Mouse (Mus musculus): ENCODE measurements around the gene Neurl3. TPM values are rescaled to one million over a fixed set of nuclear protein-coding genes. Genes with fewer than 3 reads are reported as not detected.
A peak's percentile ranks its signal among the peaks of the same experiment; 100 is the strongest.

Gene Neurl3
- total and polyA plus RNA-seq, 2 experiments from 2014 or later = 0.16 to 1.8 TPM

- Histone ChIP-seq H3K9me3 (ENCODE audit: low read length) (no peaks in the 10 kb centered on the region), H3K27ac (no peak overlapping the region), H3K4me1 (ENCODE audit: insufficient read depth, low read length) (no peaks in the 10 kb centered on the region), H3K27me3 (ENCODE audit: insufficient read depth, low read length) (no peaks in the 10 kb centered on the region), H3K4me2 (ENCODE audit: low read depth, low read length) (no peak overlapping the region), H3K36me3 (ENCODE audit: insufficient read depth, low read length) (no peaks in the 10 kb centered on the region), H3K4me3 (ENCODE audit: low read length) (no peak overlapping the region), H3K9ac (replicated peaks; ENCODE audit: low read length) (no peak overlapping the region)
- TF ChIP-seq CTCF (IDR thresholded peaks at IDR 0.05; ENCODE audit: low read depth) = peak; percentile 85
- peak; percentile 67; the same call in 1 of the 2 replicates for ATAC-seq
- DNase-seq (ENCODE audit: low spot score) = peak; percentile 85
- 21% methylated on average over 3 of the region's 3 CpGs for WGBS
Observed at GRCm38 (mm10) chr1:36279202-36279601, 4.7 kb upstream of the Neurl3 start.

DNA sequence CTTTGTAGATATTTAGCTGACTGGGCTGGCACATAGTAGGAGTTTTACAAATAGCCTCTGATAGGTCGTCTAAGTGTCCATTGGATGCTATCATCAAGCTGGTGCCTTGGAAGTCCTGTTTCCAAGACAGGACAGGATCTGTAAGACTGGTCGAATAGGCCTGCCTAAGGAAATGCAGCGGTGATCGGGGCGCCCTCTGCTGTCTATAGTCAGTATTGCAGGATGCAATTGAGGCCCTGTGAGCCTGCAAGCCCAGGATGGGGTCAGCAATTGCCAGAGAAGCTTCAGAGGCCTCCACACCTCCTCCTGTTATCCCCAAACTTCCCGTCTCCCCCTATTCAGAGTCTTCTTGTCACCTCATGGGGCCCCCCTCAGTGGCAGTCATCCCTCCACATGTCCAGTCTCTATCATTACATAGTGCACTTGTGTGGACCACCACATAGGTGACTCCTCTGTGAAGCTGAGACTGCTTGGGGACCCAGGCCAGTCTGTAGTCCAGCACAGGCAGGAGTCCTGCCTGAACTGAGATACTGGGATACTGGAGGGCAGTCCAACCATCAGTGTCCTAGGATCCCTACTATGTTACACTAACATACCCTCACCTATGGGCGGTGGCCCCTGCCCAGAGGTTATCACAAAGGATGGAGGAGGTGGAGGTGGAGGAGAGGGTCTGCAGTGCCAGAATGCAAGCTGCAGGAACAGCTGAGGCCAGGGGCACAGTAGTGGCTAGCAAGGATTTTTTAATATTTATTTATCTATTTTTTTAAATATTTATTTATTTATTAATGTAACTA lies 3.0 kb upstream of the Neurl3 start:
- no peak overlapping the region for H3K4me2 ChIP-seq (ENCODE audit: low read depth, low read length)
- no peak; the same call in 1 of the 2 replicates for ATAC-seq
- 19% methylated on average over 7 of the region's 7 CpGs for WGBS
- H3K4me1 ChIP-seq (ENCODE audit: insufficient read depth, low read length) = no peaks in the 10 kb centered on the region
- no peak overlapping the region for H3K27ac ChIP-seq
- no peaks in the 10 kb centered on the region for H3K27me3 ChIP-seq (ENCODE audit: insufficient read depth, low read length)
- DNase-seq (ENCODE audit: low spot score) = peak; percentile 51
- no peak overlapping the region for H3K9ac ChIP-seq (replicated peaks; ENCODE audit: low read length)
- H3K36me3 ChIP-seq (ENCODE audit: insufficient read depth, low read length) = no peaks in the 10 kb centered on the region
- TF ChIP-seq CTCF (IDR thresholded peaks at IDR 0.05; ENCODE audit: low read depth) = peak; percentile 82
- no peaks in the 10 kb centered on the region for H3K9me3 ChIP-seq (ENCODE audit: low read length)
- no peak overlapping the region for H3K4me3 ChIP-seq (ENCODE audit: low read length)

- no peaks in the 10 kb centered on the region for H3K4me1 ChIP-seq (ENCODE audit: insufficient read depth, low read length)
- DNase-seq (ENCODE audit: low spot score) (no peak), ATAC-seq (no peak)
- no peak overlapping the region for H3K4me3 ChIP-seq (ENCODE audit: low read length)
- no peak overlapping the region for H3K4me2 ChIP-seq (ENCODE audit: low read depth, low read length)
- H3K27ac ChIP-seq = no peak overlapping the region
- H3K9ac ChIP-seq (replicated peaks; ENCODE audit: low read length) = no peak overlapping the region
- TF ChIP-seq CTCF (IDR thresholded peaks at IDR 0.05; ENCODE audit: low read depth) = no peak
- H3K9me3 ChIP-seq (ENCODE audit: low read length) = no peaks in the 10 kb centered on the region
- no peaks in the 10 kb centered on the region for H3K36me3 ChIP-seq (ENCODE audit: insufficient read depth, low read length)
- 62% methylated on average over 13 of the region's 13 CpGs for WGBS
- no peaks in the 10 kb centered on the region for H3K27me3 ChIP-seq (ENCODE audit: insufficient read depth, low read length)
Observed at GRCm38 (mm10) chr1:36275635-36276389, 1.3 kb upstream of the Neurl3 start.

GRCm38 (mm10) chr1:36273288-36273687 lies 1.2 kb downstream of the Neurl3 start:
- Histone ChIP-seq H3K27me3 (ENCODE audit: insufficient read depth, low read length) (no peaks in the 10 kb centered on the region; the same call in 1 of the 2 replicates), H3K4me3 (ENCODE audit: low read length) (no peak overlapping the region), H3K4me2 (ENCODE audit: low read depth, low read length) (no peak overlapping the region), H3K4me1 (ENCODE audit: insufficient read depth, low read length) (no peaks in the 10 kb centered on the region), H3K9me3 (ENCODE audit: low read length) (no peaks in the 10 kb centered on the region), H3K36me3 (ENCODE audit: insufficient read depth, low read length) (no peaks in the 10 kb centered on the region), H3K9ac (replicated peaks; ENCODE audit: low read length) (no peak overlapping the region), H3K27ac (no peak overlapping the region)
- DNase-seq (ENCODE audit: low spot score) (no peak), ATAC-seq (no peak)
- TF ChIP-seq CTCF (IDR thresholded peaks at IDR 0.05; ENCODE audit: low read depth) = no peak
- WGBS = 40% methylated on average over 9 of the region's 9 CpGs

DNA sequence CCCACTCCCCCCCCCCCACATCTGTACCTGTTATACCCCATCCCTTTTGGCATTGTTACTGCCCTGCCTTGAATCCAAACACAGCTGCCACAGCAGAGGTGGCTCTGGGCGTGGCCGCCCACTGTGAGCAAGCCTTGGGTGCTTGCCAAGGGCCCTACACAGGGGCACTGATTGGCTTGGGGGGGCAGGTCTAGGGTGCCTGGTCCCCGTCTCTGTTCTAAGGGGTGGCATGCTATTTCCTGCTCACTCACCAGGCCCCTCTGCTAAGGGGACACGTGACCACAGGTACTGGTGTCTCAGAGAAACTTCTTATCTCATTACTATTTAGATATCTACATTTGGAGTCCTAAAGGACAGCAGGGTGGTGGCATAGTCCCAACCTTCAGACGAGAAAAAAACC lies 1.9 kb downstream of the Neurl3 start:
- ATAC-seq = no peak
- Histone ChIP-seq H3K4me3 (ENCODE audit: low read length) (no peak overlapping the region), H3K4me2 (ENCODE audit: low read depth, low read length) (no peak overlapping the region), H3K9ac (replicated peaks; ENCODE audit: low read length) (no peak overlapping the region), H3K36me3 (ENCODE audit: insufficient read depth, low read length) (no peaks in the 10 kb centered on the region), H3K27ac (no peak overlapping the region), H3K4me1 (ENCODE audit: insufficient read depth, low read length) (no peaks in the 10 kb centered on the region), H3K27me3 (ENCODE audit: insufficient read depth, low read length) (no peaks in the 10 kb centered on the region; the same call in 1 of the 2 replicates), H3K9me3 (ENCODE audit: low read length) (no peaks in the 10 kb centered on the region)
- no peak for TF ChIP-seq CTCF (IDR thresholded peaks at IDR 0.05; ENCODE audit: low read depth)
- DNase-seq (ENCODE audit: low spot score) = no peak
- WGBS = 74% methylated on average over 5 of the region's 5 CpGs

- DNase-seq (ENCODE audit: low spot score) = no peak
- no peak overlapping the region for H3K4me2 ChIP-seq (ENCODE audit: low read depth, low read length)
- TF ChIP-seq CTCF (IDR thresholded peaks at IDR 0.05; ENCODE audit: low read depth) = no peak
- no peak for ATAC-seq
- H3K4me3 ChIP-seq (ENCODE audit: low read length) = no peak overlapping the region
- no peak overlapping the region for H3K27ac ChIP-seq
- no peaks in the 10 kb centered on the region for H3K36me3 ChIP-seq (ENCODE audit: insufficient read depth, low read length)
- H3K4me1 ChIP-seq (ENCODE audit: insufficient read depth, low read length) = no peaks in the 10 kb centered on the region
- H3K9ac ChIP-seq (replicated peaks; ENCODE audit: low read length) = no peak overlapping the region
- H3K9me3 ChIP-seq (ENCODE audit: low read length) = no peaks in the 10 kb centered on the region
- H3K27me3 ChIP-seq (ENCODE audit: insufficient read depth, low read length) = no peaks in the 10 kb centered on the region; the same call in 1 of the 2 replicates
- WGBS = 75% methylated on average over 8 of the region's 8 CpGs
Observed at GRCm38 (mm10) chr1:36271516-36272230, 2.8 kb downstream of the Neurl3 start.

Measured in hindbrain, postnatal 0 days (tissue).